Mouse (Mus musculus) embryonic fibroblast, embryonic 13.5 days (primary cell): Measurements from ENCODE around the gene Elovl5. TPM values are rescaled to one million over a fixed set of nuclear protein-coding genes. Genes with fewer than 3 reads are reported as not detected.

ENCODE experiments used
- H3K27ac ChIP-seq: 2 replicates; pipeline ENCODE4 v1.5.1; 2012; ENCODE audit warnings: low read length, control low read depth, inconsistent platforms; ENCODE audit not compliant: insufficient read depth
- H3K4me1 ChIP-seq: 2 replicates; pipeline ENCODE4 v1.6.1; 2011; ENCODE audit warnings: low read length; ENCODE audit not compliant: control insufficient read depth, insufficient read depth
- H3K4me3 ChIP-seq: 2 replicates; pipeline ENCODE4 v1.5.1; 2011; ENCODE audit warnings: mild to moderate bottlenecking, control low read depth, low read length; ENCODE audit not compliant: insufficient read depth
- CTCF ChIP-seq: IDR thresholded peaks from 2 replicates; pipeline ENCODE4 v1.5.1; 2011; ENCODE audit warnings: mild to moderate bottlenecking, control low read depth, low read length, moderate library complexity, borderline replicate concordance; ENCODE audit not compliant: insufficient read depth
- POLR2A ChIP-seq: IDR thresholded peaks from 2 replicates; pipeline ENCODE4 v1.6.1; 2011; ENCODE audit warnings: low read depth, mild to moderate bottlenecking, control low read depth, low read length, moderate library complexity
- polyA plus RNA-seq: library from polyadenylated mRNA; stranded (reverse); fragments of >200 nt; gene quantifications from 2 replicates; pipeline ENCODE4 v1.2.4, GENCODE M21; 2011; ENCODE audit warnings: low read depth; ENCODE audit not compliant: missing spikeins, insufficient read length

Gene Elovl5
- polyA plus RNA-seq, 1 experiment = 107 TPM

GRCm38 (mm10) chr9:77915791-77916190, 1.4 kb upstream of the Elovl5 start:
- TF ChIP-seq POLR2A (no peak), CTCF (no peak)
- Histone ChIP-seq H3K4me3 (no peak overlapping the region), H3K27ac (no peak overlapping the region), H3K4me1 (peaks cover 4% of the 10 kb centered on the region; the same call in 1 of the 2 replicates)

- peak overlapping the region; percentile 85 for H3K4me3 ChIP-seq
- H3K4me1 ChIP-seq = peaks cover 4% of the 10 kb centered on the region; the same call in 1 of the 2 replicates
- H3K27ac ChIP-seq = no peak overlapping the region
- no peak for TF ChIP-seq POLR2A
- TF ChIP-seq CTCF = no peak
Measured at GRCm38 (mm10) chr9:77917622-77918131, 513 bp downstream of the Elovl5 start.

- Histone ChIP-seq H3K4me1 (peaks cover 4% of the 10 kb centered on the region; the same call in 1 of the 2 replicates), H3K27ac (no peak overlapping the region), H3K4me3 (peak overlapping the region; percentile 85)
- TF ChIP-seq CTCF (no peak), POLR2A (no peak)
Measured at GRCm38 (mm10) chr9:77918211-77918610, 1.0 kb downstream of the Elovl5 start.

GRCm38 (mm10) chr9:77918961-77919670, 2.0 kb downstream of the Elovl5 start:
- no peak overlapping the region for H3K4me3 ChIP-seq
- no peak for TF ChIP-seq POLR2A
- TF ChIP-seq CTCF = no peak
- H3K27ac ChIP-seq = no peak overlapping the region
- H3K4me1 ChIP-seq = peaks cover 4% of the 10 kb centered on the region

DNA sequence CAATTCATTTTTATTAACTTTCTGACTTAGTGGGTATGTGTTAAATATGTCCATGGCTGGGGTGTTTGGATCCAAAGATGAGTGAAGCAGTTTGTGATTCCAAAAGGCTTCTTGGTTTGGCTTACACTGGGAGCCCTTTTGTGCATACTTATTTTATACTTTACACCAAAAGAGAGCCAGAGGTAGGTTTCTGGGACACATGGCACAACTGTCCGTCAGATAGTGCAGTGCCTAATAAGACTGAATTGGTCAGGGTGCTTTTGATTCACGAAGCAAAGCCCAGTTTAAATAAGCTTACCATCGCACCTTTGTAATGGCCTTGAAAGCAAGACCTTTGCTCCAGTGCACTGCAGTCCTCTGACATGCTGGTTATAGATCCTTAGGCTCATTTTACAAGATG, 3.3 kb downstream of the Elovl5 start:
- Histone ChIP-seq H3K4me3 (no peak overlapping the region), H3K27ac (no peak overlapping the region), H3K4me1 (peaks cover 4% of the 10 kb centered on the region)
- TF ChIP-seq CTCF = no peak
- no peak for TF ChIP-seq POLR2A

DNA sequence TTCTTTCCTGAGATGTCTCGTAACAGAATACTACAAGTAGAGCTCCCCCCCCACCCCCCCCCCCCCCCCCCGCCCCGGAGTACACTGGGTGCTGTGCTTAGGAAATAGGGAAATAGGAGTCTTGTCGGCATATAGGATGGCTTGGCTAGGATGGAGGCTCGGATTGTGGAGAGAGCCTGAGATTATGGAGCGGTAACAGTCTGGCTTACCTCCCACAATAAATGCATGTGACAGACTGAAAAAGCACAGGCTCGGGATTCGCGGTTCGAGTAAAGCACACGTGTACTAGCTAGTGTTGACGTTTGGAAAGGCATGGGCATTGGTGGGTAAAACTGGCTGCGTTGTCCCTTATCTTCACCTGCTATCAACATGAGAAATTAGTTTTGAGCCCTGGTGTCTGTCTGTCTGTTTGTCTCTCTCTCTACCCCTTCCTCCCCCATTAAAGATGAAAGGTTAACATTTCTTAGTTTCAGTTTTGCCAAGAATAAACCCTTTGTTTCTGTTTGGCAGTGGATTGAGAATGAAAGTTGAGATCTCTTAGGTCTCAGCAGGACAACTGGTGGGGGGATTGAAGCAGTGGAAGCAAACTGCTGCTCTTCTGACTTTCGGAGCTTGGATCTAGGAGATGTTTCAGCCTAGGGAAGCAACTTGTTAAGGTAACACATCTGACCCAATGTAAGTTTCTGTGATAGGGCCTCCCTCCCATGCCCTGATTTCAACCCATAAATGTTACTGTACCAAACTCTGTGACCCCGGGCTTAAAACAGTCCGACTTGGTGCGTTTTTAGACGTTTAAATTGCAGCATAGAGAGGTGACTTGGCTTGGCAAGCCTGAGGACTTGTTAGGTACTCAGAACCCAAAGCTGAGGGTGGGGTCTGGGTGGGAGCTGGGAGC, 4.4 kb downstream of the Elovl5 start:
- H3K4me3 ChIP-seq = no peak overlapping the region
- TF ChIP-seq CTCF (no peak), POLR2A (no peak)
- H3K4me1 ChIP-seq = peaks cover 4% of the 10 kb centered on the region
- no peak overlapping the region for H3K27ac ChIP-seq

- H3K4me1 ChIP-seq = peaks cover 4% of the 10 kb centered on the region
- H3K4me3 ChIP-seq = no peak overlapping the region
- TF ChIP-seq POLR2A = no peak
- no peak for TF ChIP-seq CTCF
- H3K27ac ChIP-seq = no peak overlapping the region
Measured at GRCm38 (mm10) chr9:77923774-77924173, 6.6 kb downstream of the Elovl5 start.

DNA sequence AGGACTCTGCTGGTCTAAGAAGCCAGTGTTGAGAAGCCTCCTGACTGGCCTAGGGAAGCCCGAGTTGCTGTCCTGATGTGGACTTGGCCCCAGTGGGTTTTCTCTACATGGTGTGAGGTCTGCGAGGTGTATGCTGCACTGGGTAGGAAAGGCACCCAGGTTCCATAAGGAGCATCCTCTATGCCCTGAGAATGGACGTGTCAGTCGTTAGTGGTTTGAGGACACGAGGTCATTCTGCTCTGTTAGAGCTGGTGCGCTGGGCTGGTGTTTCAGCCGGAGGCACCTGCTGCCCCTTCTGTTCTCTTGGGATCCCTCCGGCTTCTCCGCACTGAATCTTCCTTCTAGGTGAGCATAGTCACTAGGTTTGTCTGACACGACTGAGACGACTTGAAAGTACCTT, 7.0 kb downstream of the Elovl5 start:
- no peak overlapping the region for H3K4me3 ChIP-seq
- H3K27ac ChIP-seq = no peak overlapping the region
- no peak for TF ChIP-seq POLR2A
- TF ChIP-seq CTCF = no peak
- peaks cover 1% of the 10 kb centered on the region for H3K4me1 ChIP-seq

- no peak for TF ChIP-seq CTCF
- TF ChIP-seq POLR2A = no peak
- Histone ChIP-seq H3K4me3 (no peak overlapping the region), H3K27ac (no peak overlapping the region), H3K4me1 (peaks cover 2% of the 10 kb centered on the region)
Measured at GRCm38 (mm10) chr9:77926151-77926550, 9.0 kb downstream of the Elovl5 start.
